Mouse (Mus musculus): ENCODE results near the gene Foxb2.

DNA sequence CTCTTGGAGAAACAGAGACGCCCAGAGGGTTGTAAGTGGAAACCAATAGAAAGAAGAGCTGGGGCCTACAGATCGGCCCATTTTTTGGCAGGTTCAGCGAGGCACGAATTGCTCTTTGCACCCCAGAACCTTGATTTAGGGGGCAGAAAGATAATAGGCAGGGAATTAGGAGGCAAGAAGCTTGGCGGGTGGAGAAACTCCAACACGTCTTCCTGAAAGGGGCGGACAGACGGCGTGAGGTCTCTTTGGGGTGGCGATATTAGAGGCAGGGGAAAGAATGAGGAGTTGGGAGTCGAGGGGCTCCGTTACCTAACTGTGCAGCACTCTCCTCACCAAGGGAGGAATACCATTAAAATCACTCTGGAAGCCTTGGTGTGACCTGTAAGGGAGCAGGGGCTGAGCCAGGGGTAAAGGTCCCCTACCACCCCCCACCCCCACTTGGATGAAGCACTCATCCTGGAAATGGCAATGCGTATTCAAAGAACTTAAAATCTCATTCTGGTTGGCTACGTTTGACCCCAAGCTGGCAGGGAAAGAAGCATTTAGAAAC lies 1.5 kb upstream of the Foxb2 start:
- no peak for TF ChIP-seq POLR2A (IDR thresholded peaks at IDR 0.05; ENCODE audit: borderline replicate concordance, control insufficient read depth, low read depth, low read length)
- TF ChIP-seq CTCF (IDR thresholded peaks at IDR 0.05; ENCODE audit: control insufficient read depth, insufficient read depth, low read length): no peak
